Mouse (Mus musculus) testis, adult 2 months (tissue): ENCODE data around the gene Haus8.

Experiments used
- CTCF ChIP-seq: fragments of 200-500 bp; IDR thresholded peaks from 2 replicates; pipeline ENCODE4 v1.5.1; 2012; ENCODE audit warnings: low read depth, mild to moderate bottlenecking, inconsistent platforms, low read length, moderate library complexity; ENCODE audit not compliant: control insufficient read depth, insufficient read depth, insufficient replicate concordance
- POLR2A ChIP-seq: fragments of 200-500 bp; IDR thresholded peaks from 2 replicates; pipeline ENCODE4 v1.6.1; 2012; ENCODE audit warnings: low read depth, mild to moderate bottlenecking, inconsistent platforms, low read length, moderate library complexity; ENCODE audit not compliant: control insufficient read depth

DNA sequence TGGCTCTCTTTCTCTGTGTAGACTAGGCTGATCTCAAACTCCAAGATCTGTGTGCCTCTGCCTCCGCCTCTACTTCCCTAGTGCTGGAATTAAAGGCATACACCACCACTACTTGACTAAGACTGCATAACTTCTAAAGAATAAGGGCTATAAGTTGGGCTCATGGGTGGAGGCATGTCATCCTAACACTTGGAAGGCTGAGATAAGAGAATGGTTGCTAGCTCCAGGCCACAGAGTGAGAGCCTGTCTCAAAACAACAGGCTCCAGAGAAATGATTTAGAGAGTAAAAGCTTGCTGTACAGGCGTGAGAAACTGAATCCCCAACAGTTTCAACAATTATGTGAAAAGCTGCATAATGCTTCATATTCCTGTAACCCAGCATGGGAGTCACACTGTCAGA, 41.2 kb upstream of the Haus8 start:
- TF ChIP-seq CTCF: no peak
- no peak for TF ChIP-seq POLR2A
